Mouse (Mus musculus) neural tube, embryonic 13.5 days (tissue): ENCODE measurements around the gene Camk2b. TPM values are rescaled to one million over a fixed set of nuclear protein-coding genes. Genes with fewer than 3 reads are reported as not detected.
A peak's percentile ranks its signal among the peaks of the same experiment; 100 is the strongest.

Experiments used
- ATAC-seq: fragments of 200-750 bp; cut with Nextera tagmentation; 2 replicates; pipeline ENCODE4 v1.8.0; 2017; ENCODE audit warnings: low read depth, mild to moderate bottlenecking, moderate TSS enrichment, moderate library complexity
- H3K27ac ChIP-seq: fragments of 300-500 bp; sonication (generic); replicated peaks from 2 replicates; pipeline ENCODE4 v1.5.1; 2015; ENCODE audit warnings: moderate library complexity, mild to moderate bottlenecking, inconsistent platforms
- H3K27me3 ChIP-seq: fragments of 300-500 bp; sonication (generic); 2 replicates; pipeline ENCODE4 v1.6.1; 2015; ENCODE audit warnings: mild to moderate bottlenecking, inconsistent platforms
- H3K36me3 ChIP-seq: fragments of 300-500 bp; sonication (generic); 2 replicates; pipeline ENCODE4 v1.6.1; 2015; ENCODE audit warnings: mild to moderate bottlenecking, inconsistent platforms
- H3K4me1 ChIP-seq: fragments of 300-500 bp; sonication (generic); replicated peaks from 2 replicates; pipeline ENCODE4 v1.6.1; 2015; ENCODE audit warnings: inconsistent platforms
- H3K4me2 ChIP-seq: fragments of 300-500 bp; sonication (generic); 2 replicates; pipeline ENCODE4 v1.6.1; 2015; ENCODE audit warnings: inconsistent platforms, mild to moderate bottlenecking, moderate library complexity
- H3K4me3 ChIP-seq: fragments of 300-500 bp; sonication (generic); 2 replicates; pipeline ENCODE4 v1.5.1; 2015; ENCODE audit warnings: mild to moderate bottlenecking, inconsistent platforms
- H3K9ac ChIP-seq: fragments of 300-500 bp; sonication (generic); 2 replicates; pipeline ENCODE4 v1.6.1; 2015; ENCODE audit warnings: moderate library complexity, mild to moderate bottlenecking, inconsistent platforms
- H3K9me3 ChIP-seq: fragments of 300-500 bp; sonication (generic); 2 replicates; pipeline ENCODE4 v1.6.1; 2016; ENCODE audit warnings: inconsistent platforms
- WGBS: fragments of 180-500 bp; shearing (Covaris S2); methylation state at CpG from one replicate; pipeline ENCODE4 v1.1.7; 2015; 5-methylcytosine and 5-hydroxymethylcytosine counted together
- polyA plus RNA-seq: library from polyadenylated mRNA; unstranded; fragments of >200 nt; fragmentation: Nextera tagmentation; extraction: Ambion mirVana; gene quantifications from 2 replicates; pipeline ENCODE4 v1.2.1, GENCODE M21; 2015

Gene Camk2b
- polyA plus RNA-seq, 1 experiment from 2014 or later = 55.6 TPM

GRCm38 (mm10) chr11:6065551-6066121 lies 526 bp downstream of the Camk2b start:
- Histone ChIP-seq H3K27ac (peak overlapping the region; percentile 76), H3K27me3 (peaks cover 83% of the 10 kb centered on the region), H3K4me1 (peaks cover 40% of the 10 kb centered on the region), H3K9ac (peak overlapping the region; percentile 86), H3K4me3 (peak overlapping the region; percentile 70), H3K9me3 (no peaks in the 10 kb centered on the region), H3K36me3 (no peaks in the 10 kb centered on the region), H3K4me2 (peak overlapping the region; percentile 68)
- peak; percentile 85 for ATAC-seq
- 2% methylated on average over 40 of the region's 95 CpGs for WGBS

DNA sequence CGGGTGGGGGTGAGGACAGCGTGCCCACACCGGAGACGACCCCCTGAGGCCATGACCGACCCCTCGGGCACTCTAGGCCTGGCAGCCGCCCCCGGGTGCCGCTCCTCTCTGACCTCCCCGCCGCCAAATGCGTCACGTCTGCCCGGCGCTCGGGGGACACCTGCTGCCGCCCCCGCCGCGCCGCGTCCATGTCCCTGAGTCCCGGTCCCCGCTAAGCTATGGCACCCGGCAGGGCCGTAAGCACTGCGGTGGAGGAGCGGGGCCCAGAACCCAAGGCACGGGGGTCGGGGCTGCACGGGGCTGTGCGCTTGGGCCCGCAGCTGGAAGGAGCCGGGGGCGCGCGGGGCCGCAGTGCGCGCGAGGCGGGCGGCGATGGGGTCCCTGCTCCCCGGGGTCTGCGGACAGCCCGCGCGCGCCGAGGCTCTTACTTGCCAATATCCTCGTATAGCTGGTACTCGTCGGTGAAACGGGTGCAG lies 1.1 kb downstream of the Camk2b start:
- peak overlapping the region; percentile 70 for H3K4me3 ChIP-seq
- H3K9ac ChIP-seq = peak overlapping the region; percentile 86
- peak; percentile 60 for ATAC-seq
- H3K27me3 ChIP-seq = peaks cover 80% of the 10 kb centered on the region
- peak overlapping the region; percentile 68 for H3K4me2 ChIP-seq
- no peaks in the 10 kb centered on the region for H3K9me3 ChIP-seq
- H3K4me1 ChIP-seq = peaks cover 40% of the 10 kb centered on the region
- H3K27ac ChIP-seq = peak overlapping the region; percentile 76
- 1% methylated on average over 54 of the region's 55 CpGs for WGBS
- H3K36me3 ChIP-seq = no peaks in the 10 kb centered on the region

DNA sequence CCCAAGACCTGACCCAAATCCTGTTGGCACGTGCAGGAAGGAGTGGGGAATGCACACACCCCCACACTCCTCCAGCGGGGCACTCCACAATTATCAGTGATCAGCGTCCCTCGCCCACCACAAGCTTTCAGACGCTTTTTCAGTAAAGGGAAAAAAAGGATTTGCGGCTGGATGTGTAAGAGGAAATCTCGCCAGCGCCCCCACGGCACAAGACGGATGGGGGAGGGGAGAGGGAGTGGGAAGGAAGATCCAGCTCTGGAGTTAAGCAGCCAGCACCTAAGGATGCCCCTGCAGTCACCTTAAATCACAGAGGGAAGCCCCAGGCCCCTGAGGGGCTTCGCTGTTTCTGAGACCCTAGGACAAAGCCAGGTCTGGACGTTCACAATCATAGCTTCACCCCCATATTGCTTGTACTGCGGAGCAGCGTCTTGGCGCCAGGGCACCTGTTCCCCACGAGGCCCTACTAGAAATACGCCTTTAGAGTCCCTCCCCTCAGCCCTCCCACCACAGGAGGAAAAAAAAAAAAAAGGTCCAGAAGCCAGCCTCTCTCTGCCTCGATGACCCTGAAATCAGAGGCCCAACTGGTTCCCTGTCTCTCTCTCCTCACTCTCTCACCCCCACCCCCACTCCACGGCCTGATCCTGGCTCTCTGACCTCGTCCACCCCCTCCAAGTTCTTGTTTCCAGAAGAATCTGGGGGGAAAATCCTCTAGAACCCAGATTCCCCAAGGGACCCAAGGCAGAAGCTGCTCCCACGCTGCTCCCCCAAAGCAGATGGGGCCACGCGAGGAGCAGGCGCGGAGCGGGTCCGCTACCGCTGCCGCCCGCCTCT lies 1.7 kb downstream of the Camk2b start:
- H3K9ac ChIP-seq = peak overlapping the region; percentile 86
- no peak for ATAC-seq
- no peaks in the 10 kb centered on the region for H3K36me3 ChIP-seq
- no peaks in the 10 kb centered on the region for H3K9me3 ChIP-seq
- peak overlapping the region; percentile 70 for H3K4me3 ChIP-seq
- 3% methylated on average over 30 of the region's 30 CpGs for WGBS
- H3K27ac ChIP-seq = peak overlapping the region; percentile 76
- H3K27me3 ChIP-seq = peaks cover 73% of the 10 kb centered on the region
- H3K4me1 ChIP-seq = peaks cover 40% of the 10 kb centered on the region
- H3K4me2 ChIP-seq = peak overlapping the region; percentile 68

- Histone ChIP-seq H3K4me3 (peak overlapping the region; percentile 70), H3K27ac (peak overlapping the region; percentile 76), H3K9me3 (no peaks in the 10 kb centered on the region), H3K9ac (peak overlapping the region; percentile 86), H3K4me1 (peaks cover 37% of the 10 kb centered on the region), H3K4me2 (peak overlapping the region; percentile 68), H3K27me3 (peaks cover 66% of the 10 kb centered on the region), H3K36me3 (no peaks in the 10 kb centered on the region)
- 48% methylated on average over 17 of the region's 17 CpGs for WGBS
- ATAC-seq = no peak; the same call in 1 of the 2 replicates
These were observed 2.5 kb downstream of the Camk2b start for GRCm38 (mm10) chr11:6063501-6064214.

DNA sequence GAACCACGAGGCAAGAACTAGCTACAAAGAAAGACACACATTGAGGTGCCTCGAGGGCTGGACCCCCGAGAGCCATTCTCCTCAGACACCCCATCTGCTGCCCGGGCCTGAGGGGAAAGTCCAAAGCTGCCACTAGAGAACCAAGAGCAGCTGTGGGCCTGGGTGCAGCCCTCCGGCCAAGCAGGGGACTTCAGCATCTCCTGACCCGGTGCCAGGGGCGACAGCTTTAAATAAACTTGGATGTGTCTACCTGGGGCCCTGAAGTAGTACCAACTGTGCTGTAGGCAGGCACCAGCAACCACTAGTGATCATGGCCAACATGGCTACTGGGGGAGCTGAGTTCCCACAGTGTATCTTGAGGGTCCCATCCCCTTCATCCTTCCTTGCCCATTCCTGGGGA lies 3.1 kb downstream of the Camk2b start:
- peaks cover 31% of the 10 kb centered on the region for H3K4me1 ChIP-seq
- H3K27ac ChIP-seq = no peak overlapping the region
- no peaks in the 10 kb centered on the region for H3K36me3 ChIP-seq
- peak overlapping the region; percentile 86 for H3K9ac ChIP-seq
- peak overlapping the region; percentile 70; the same call in 1 of the 2 replicates for H3K4me3 ChIP-seq
- no peaks in the 10 kb centered on the region for H3K9me3 ChIP-seq
- WGBS = 80% methylated on average over 7 of the region's 7 CpGs
- H3K27me3 ChIP-seq = peaks cover 61% of the 10 kb centered on the region
- no peak for ATAC-seq
- H3K4me2 ChIP-seq = peak overlapping the region; percentile 68

DNA sequence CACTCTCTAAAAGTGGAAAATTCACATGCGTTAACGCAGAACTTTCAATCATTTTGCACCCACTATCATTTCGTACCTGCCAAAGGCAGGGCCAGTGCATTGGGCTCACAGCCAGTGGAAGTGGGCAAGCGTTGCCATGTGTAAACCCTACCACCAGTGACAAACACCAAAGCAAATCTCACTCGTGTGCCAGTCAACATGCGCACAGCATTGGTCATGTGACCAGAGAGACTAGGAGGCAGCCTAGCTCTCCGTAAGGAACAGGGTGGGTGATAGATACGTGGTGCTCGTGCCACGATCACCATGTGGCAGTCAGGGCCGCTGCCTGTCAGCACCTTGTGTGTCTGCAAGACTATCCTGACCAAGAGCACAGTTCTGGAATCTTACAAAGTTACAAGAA lies 3.8 kb downstream of the Camk2b start:
- Histone ChIP-seq H3K4me3 (no peak overlapping the region), H3K27me3 (peaks cover 54% of the 10 kb centered on the region), H3K4me2 (no peak overlapping the region), H3K9ac (no peak overlapping the region), H3K27ac (no peak overlapping the region), H3K36me3 (no peaks in the 10 kb centered on the region), H3K9me3 (no peaks in the 10 kb centered on the region), H3K4me1 (peaks cover 26% of the 10 kb centered on the region)
- WGBS = 88% methylated on average over 11 of the region's 11 CpGs
- no peak for ATAC-seq

GRCm38 (mm10) chr11:6061891-6062290 lies 4.3 kb downstream of the Camk2b start:
- ATAC-seq = no peak
- Histone ChIP-seq H3K4me2 (no peak overlapping the region), H3K27me3 (peaks cover 49% of the 10 kb centered on the region), H3K27ac (no peak overlapping the region), H3K9ac (no peak overlapping the region), H3K36me3 (no peaks in the 10 kb centered on the region), H3K9me3 (no peaks in the 10 kb centered on the region), H3K4me3 (no peak overlapping the region), H3K4me1 (peaks cover 26% of the 10 kb centered on the region)
- 80% methylated on average over 5 of the region's 5 CpGs for WGBS

DNA sequence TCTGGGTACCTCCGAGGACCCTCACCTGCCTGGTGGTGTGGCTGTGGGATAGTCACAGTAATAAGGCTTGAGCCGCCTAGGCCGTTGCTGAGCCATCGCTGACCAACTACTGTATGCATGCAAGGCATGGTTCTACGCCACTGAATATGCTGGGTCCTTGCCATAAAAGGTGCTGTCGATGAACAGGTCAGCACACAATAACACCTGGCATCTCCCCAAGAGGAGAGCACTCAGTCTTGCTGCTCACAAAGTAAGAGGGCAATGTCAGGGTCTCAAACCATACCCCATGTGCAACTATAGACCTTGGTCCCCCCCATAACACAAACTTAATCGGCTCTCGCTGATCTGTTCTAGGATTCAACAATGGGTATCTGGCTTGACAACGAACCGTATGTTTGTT lies 7.0 kb downstream of the Camk2b start:
- no peak for ATAC-seq
- Histone ChIP-seq H3K36me3 (no peaks in the 10 kb centered on the region), H3K27me3 (peaks cover 22% of the 10 kb centered on the region), H3K4me3 (no peak overlapping the region), H3K27ac (no peak overlapping the region), H3K9ac (no peak overlapping the region), H3K4me2 (no peak overlapping the region), H3K9me3 (no peaks in the 10 kb centered on the region), H3K4me1 (peaks cover 14% of the 10 kb centered on the region)
- 90% methylated on average over 10 of the region's 10 CpGs for WGBS

- Histone ChIP-seq H3K4me2 (no peak overlapping the region), H3K27me3 (no peaks in the 10 kb centered on the region), H3K9me3 (no peaks in the 10 kb centered on the region), H3K4me1 (no peaks in the 10 kb centered on the region), H3K9ac (no peak overlapping the region), H3K4me3 (no peak overlapping the region), H3K27ac (no peak overlapping the region), H3K36me3 (no peaks in the 10 kb centered on the region)
- 90% methylated on average over 8 of the region's 8 CpGs for whole genome bisulfite sequencing
- no peak for ATAC-seq
These were observed 12.8 kb downstream of the Camk2b start for GRCm38 (mm10) chr11:6053386-6053785.

DNA sequence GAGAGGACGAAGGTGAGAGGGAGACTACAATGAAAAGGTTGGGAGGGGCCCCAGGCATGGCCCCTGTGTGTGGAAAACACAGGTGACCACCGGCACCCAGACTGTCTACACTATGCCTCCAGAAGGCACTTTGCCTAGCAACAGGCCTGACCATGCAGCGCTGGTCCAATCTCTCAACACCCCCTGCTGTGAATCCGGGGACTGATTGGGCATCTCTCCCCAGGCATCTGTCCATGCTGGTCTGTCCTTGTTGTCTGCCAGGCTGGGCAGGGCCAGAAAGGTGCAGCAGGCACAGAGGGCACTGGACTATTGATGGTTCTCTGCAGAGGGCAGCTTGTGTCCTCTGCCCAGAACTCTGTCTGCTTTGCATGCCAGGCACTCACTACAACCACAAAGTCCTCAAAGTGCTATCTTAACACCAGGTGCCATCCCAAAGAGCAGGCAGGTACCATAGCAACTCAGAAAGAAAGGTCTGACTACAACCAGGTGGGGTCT lies 16.0 kb downstream of the Camk2b start:
- 77% methylated on average over 4 of the region's 4 CpGs for WGBS
- H3K9me3 ChIP-seq = no peaks in the 10 kb centered on the region
- H3K4me2 ChIP-seq = no peak overlapping the region
- H3K4me1 ChIP-seq = no peaks in the 10 kb centered on the region
- no peak overlapping the region for H3K27ac ChIP-seq
- ATAC-seq = no peak
- no peaks in the 10 kb centered on the region for H3K36me3 ChIP-seq
- H3K27me3 ChIP-seq = no peaks in the 10 kb centered on the region
- H3K9ac ChIP-seq = no peak overlapping the region
- no peak overlapping the region for H3K4me3 ChIP-seq

DNA sequence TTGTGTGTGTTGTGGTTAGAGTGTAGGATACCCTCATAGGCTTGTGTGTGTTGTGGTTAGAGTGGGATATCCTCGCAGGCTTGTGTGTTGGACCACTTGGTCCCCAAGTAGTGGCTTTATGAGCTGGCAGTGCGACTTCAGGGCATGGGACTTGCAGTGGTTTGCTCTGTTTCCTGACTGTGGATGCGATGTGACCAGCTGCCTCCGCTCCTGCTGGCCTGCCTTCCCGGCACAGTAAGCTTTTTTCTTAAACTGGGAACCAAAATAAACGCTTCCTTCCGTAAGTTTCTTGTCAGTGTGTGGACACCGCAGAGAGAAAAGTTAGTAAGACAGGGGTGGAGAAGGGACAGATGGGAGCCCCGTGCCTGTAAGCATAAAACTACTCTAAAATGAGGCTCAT lies 18.0 kb downstream of the Camk2b start:
- no peaks in the 10 kb centered on the region for H3K36me3 ChIP-seq
- WGBS = 82% methylated on average over 9 of the region's 9 CpGs

GRCm38 (mm10) chr11:6038929-6039328 lies 27.2 kb downstream of the Camk2b start:
- Histone ChIP-seq H3K27ac (no peak overlapping the region), H3K27me3 (no peaks in the 10 kb centered on the region), H3K9ac (no peak overlapping the region), H3K4me2 (no peak overlapping the region), H3K36me3 (no peaks in the 10 kb centered on the region), H3K9me3 (no peaks in the 10 kb centered on the region; the same call in 1 of the 2 replicates), H3K4me1 (0 out of 2 replicates have a peak, but pooled peaks cover 8% of the 10 kb centered on the region), H3K4me3 (no peak overlapping the region)
- 41% methylated on average over 7 of the region's 7 CpGs for WGBS
- ATAC-seq = no peak

More for the DNA sequence above, 18.0 kb downstream of the Camk2b start:
- Histone ChIP-seq H3K4me2 (no peak overlapping the region), H3K27ac (no peak overlapping the region), H3K9me3 (no peaks in the 10 kb centered on the region), H3K4me3 (no peak overlapping the region), H3K4me1 (no peaks in the 10 kb centered on the region), H3K27me3 (no peaks in the 10 kb centered on the region), H3K9ac (no peak overlapping the region)
- ATAC-seq = no peak
